Mouse (Mus musculus): ENCODE results near the gene Slc38a3.

DNA sequence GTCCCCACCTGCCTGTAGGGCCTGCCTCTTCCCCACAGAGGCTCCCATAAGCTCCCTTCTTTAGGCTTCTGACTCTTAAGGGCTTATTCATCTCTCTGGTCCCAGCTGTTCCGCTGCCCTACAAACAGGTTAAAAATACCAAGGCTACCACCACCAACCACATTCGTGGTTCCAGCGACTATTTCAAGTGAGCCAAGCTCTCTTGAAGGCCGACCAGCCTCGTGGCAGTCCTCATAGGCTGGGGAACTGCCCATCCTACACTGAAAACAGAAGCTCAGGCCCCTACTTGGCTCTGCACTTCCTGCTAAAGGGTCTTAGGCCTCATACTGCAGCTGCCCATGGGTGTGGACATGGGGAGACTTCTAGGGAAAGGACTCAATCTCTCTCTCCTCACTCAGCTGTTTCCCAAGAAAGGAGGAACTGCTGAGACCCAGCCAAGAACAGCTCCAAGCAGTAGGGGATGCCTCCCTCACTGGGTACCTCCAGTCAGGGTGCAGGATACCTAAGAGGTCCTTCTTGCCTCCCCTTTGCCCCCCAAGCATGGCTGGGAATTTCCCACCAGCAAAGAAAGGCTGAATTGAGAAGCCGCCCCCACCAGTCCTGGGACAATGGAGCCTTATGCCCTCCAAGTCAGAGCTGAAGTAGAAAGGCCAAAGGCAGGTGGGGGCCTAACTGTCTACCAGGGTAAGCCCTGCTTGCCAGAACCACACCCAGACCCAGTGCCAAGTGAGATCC, 57.7 kb downstream of the Slc38a3 start:
- TF ChIP-seq CTCF (IDR thresholded peaks at IDR 0.05; ENCODE audit: borderline replicate concordance, insufficient read depth, low read depth, low read length) (no peak), POLR2A (IDR thresholded peaks at IDR 0.05; ENCODE audit: borderline replicate concordance, insufficient read depth, low read length) (no peak)

All from cerebellum, adult 2 months (tissue).